Mouse (Mus musculus): ENCODE data around the gene Lin7b.

DNA sequence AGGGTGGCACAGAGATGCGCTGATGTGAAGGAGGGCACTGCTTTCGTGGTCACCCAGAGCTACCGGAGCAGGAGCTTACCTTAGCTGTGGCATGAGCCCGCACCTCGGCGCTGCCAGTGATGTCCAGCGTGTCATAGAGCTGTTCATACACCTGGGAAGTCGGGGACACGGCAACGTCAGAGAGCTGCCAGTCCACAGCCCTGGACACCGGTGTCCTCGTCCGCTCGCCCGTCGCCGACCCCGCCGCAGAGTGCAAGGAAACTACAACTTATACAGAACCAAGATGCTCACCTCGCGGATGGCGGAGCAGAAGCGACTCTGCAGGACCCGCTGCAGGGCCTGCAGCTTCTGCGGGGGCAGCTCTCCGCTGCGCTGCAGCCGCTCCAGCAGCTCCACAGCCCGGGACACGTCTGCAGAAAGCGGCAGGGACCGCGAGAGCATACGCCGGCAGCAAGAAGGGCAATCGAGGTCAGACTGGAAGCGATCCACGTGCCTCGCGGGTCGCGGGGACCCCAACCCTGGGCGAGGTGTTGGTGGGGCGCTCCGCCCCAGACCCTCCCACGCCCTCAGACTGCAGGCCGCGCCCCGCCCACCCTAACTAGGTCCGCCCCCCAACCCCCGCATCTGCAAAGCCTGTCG, 428 bp downstream of the Lin7b start:
- TF ChIP-seq POLR2A (IDR thresholded peaks at IDR 0.05; ENCODE audit: borderline replicate concordance, low read depth, low read length): no peak
- no peak for TF ChIP-seq CTCF (IDR thresholded peaks at IDR 0.05; ENCODE audit: low read depth, low read length)
